Mouse (Mus musculus): ENCODE data around the gene Cmip.

Cmip gene

DNA sequence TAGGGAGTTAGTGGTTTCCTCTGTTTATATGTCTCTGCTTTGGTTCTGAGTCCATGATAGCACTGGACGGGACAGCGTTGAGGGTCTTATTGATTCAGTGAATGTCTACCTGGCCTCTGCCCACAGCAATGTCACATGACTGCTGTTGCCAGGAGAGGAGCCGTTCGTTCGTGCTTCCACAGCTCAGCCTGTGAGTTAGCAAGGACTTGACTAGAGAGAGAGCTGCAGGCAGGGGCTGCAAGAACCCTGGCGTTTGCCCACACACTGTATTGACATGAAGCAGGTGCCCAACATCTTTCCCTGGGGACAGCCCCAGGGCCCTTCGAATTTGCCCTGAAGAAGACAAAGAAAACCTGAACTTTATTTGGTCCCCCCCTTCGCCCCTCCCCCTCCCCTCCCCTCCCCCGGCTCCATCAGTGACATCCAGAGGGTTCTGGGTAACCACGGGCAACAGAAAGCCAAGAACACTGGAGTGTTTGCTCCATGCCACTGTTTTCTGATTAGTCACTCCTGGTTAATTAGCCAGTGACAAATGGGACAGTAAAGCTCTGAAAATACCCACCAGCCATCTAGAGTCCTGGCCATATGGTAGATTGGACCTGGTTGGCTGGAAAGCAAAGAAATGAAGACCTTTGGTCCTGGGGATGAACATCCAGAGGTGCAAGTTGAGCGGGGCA is 92.0 kb downstream of the Cmip start:
- no peak for ATAC-seq (ENCODE audit: low TSS enrichment)

DNA sequence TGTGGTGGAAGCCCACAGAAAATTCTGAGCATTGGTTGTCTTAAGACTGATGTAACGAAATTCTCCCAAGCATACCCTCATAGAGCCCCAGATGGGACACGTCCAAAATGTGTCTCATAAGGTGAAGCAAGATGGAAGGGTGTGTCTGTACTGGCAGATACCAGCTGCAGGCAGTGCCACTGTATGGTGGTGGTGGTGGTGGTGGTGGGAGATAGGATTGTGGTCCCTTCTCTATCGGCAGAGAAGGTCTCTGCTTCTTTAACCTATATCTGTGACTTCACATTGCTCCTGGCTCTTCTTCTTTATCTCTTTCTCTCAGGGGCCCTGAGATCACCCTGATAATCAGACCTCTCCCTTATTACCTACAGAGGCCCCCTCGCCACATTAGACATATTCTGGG is 92.7 kb downstream of the Cmip start:
- no peak for ATAC-seq (ENCODE audit: low TSS enrichment)

DNA sequence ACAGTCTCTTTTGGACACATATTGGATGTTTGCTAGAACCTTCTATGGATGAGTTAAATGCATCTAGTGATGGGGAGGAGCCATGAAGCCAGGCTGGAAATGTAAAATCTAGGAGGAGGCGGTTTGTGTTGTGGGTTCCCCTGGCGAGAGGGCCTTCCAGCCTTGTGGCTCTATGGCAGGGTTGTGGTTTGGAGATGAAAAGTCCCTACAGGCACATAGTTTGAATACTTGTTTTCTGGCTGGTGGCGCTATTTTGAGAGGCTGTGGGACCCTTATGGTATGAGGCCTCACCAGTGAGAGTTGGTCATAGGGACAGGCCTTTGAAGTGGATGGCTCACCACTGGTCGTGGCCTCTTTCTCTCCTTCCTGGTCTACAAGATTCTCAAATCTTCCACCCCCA is 95.2 kb downstream of the Cmip start:
- ATAC-seq (ENCODE audit: low TSS enrichment): no peak

DNA sequence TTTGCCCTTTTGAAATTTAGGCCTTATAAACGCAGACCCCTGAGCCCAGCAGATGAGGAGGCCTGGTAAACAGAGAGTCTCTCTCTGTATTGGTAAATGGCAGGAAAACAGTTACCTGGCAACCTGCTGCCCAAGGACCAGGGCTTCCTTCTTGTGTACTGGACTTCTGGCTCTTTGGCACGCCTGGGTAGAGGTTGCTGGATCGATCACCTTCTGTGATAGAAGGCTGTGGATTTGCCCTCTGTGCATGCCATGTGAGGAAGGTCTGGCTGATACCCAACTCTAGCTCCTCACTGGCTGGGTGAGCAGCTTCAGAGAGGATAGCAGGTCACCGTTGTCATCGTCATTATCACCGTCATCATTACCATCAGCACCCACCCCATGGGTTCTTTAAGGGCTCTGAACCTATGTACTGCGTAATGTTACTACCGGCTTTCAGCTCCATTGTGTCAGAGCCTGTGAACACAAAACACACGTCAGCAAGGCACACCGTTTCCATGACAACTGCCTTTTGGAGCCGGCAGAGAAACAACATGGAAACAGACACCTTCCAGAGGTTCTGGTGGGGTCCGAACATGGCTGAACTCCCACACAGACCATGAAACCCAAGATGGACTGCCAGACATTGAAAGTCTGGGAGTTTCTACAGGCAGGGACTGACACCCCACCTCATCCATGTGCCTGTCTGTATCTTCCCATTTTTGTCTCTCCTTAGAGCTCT is 98.4 kb downstream of the Cmip start:
- ATAC-seq (ENCODE audit: low TSS enrichment): peak; percentile 31

DNA sequence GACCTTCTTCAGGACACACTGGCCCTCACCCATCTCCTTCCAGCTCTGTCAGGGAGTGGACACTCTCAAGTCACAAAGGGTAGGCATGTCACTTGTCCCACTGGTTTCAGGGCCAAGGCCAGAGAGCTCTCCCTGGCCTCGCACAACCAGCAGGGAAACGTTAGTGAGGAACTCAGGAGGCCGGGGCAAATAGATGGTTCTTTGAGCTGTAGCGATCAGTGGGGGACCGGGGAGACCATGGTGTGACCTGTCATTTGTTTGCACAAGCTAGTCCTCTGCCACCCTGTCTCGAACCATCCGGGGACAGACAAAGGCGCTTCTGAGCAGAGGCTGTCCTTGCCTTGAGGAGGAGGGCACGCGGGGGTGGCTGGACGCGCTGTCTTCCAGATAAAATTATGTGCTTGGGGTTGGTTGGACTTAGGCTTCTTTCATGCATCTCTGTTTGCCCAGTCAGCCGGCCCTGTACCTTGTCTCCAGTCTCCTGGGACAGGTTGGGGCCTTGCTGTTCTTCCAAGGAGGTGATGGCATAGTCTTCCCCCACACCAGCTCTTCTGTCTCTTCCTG is 99.3 kb downstream of the Cmip start:
- ATAC-seq (ENCODE audit: low TSS enrichment): no peak

DNA sequence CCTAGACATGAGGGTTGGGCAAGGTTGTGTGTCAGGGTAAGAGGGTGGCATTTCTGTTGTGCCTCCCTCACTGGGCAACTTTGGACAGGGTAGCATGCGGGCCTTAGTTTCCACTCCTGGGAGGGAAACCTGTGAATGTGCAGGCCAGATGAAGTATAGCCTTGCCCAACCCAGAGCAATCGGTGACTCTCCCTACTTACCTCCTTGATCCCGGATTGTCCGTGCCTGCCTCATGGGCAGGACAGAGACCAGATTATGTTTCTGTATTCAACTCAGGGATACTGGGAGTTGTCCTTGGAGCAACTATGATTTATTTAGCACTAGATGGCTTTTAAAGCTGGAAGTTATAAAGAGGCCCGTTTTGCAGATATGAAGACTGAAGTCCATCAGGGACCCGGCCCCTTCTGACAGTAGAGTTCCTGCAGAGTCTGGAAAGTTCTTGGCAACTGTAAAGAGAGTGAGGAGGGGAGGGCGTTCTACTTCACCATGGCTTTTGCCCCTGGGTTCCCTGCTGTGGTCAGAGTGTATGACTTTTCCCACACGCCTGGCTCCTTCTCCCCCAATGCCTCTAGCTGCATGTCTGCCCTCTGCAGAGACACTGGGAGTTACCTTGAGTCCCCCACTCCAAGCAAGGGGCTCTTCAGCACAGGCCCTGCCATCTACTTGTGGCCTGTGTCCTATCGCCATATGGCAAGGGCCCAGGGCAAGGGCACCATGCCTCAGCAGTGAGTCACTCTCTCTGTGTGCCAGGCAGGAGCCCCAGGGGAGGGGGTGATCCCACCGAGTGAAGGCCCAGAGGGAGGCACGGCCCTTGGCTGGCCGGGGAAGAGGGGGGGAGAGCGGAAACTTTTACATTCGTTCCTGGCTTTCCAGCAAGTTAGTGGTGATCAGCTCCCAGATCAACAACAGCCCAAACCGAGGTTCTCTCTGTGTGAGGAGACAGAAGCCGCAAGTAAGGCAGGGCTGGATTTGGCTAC is 100.9 kb downstream of the Cmip start:
- ATAC-seq (ENCODE audit: low TSS enrichment): no peak

DNA sequence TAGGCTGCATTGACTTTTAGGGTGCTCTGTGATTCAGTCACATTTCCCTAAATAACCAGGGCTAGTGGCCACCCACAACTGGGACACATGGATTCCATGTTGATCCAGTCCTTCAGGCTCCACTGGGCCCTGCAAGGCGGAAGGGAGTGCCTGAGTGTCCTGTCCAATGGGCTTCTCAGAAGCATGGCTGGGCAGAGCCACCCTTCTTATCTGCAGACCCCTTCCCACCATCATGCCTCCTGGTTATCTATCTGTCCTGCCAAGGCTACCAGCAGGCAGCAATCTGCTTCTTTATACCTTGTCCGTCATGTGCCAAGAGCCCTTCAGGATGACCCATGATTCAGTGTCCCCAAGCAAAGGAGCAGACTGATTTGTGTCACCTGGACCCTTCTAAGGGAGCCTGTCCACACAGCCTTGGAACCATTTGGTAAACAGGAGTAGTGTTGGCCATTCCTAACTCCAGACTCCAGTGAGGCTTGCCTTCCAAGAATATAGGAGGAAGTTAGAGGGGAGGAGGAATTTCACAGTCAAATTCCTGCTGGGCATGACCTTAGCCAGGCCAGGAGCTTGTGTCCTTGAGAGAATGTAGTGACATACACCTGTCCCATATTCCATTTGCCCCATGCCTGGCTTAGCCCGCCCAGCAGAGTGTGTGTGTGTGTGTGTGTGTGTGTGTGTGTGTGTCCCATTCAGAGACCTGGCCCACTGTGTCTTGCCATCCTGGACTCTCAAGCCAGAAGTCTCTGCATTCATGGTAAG is 103.5 kb downstream of the Cmip start:
- ATAC-seq (ENCODE audit: low TSS enrichment): no peak

DNA sequence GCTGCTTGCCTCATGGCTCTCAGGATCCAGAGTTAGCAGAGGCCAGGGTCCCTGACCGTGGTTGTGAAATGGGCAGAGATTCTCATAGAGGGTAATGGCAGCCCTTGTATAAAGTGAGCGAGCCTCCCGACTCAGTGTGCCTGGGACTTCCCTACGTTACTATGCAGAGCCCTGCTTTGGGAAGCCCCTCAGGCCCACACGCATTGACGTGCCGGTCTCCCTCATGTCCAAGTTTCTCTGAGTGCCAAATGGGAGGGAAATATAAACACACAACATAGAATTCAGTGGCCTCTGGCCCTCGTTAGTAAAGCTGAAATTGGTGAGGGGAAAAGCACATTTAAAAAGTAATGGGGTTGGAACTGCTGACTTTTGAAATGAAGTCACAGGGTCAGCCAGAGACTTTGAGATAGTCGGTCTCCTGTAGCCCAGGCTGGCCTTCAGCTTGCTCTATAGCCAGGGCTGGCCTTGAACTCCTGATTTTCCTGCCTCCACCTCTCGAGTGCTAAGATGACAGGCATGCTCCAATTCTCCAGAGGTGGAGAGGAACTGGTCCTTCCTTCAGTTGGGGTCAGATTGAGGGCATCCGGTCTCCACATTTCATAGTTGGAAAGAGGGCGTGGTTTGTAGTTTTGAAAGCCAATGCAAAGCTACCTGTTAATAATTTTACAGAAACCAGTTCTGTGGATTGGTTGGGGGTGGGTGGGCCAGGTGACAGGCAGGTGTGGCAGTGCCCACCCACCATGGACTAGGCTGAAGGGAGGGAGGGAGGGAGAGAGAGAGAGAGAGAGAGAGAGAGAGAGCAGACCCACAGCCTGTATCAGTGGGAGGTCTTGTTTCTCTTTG is 105.0 kb downstream of the Cmip start:
- ATAC-seq (ENCODE audit: low TSS enrichment): no peak

DNA sequence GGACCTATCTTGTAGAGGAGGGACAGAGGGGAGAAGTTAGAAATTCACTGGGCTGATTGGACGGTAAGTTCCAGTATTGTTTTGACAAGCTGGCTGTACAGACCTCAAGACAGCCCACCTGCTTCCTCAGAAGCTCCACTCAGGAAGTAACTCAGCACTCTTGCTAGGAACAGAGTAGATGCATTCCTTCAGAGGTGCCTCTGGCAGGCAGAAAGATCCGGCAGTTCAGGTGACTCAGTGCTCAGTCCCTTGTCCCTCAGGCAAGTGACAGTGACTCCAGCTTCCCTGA is 105.5 kb downstream of the Cmip start:
- ATAC-seq (ENCODE audit: low TSS enrichment): no peak

DNA sequence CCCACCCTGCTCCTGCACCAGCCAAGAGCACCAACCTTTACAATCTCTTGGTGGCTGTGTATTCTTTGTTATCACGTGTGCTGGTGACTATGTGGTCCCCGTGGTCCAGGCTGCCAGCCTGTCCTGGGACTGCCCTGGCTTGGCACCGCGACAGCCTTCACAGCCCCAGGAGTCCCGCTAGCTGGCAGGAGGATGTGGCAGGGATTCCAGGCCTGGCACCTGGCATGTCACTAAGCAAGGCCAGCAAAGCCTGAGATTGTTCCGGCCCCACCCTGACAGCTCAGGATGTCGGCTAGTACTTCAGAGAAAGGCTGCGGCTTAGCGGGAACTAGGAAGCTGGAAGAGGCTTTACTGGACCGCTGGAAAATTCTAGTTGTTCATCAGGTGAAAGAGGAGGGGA is 106.4 kb downstream of the Cmip start:
- no peak for ATAC-seq (ENCODE audit: low TSS enrichment)

DNA sequence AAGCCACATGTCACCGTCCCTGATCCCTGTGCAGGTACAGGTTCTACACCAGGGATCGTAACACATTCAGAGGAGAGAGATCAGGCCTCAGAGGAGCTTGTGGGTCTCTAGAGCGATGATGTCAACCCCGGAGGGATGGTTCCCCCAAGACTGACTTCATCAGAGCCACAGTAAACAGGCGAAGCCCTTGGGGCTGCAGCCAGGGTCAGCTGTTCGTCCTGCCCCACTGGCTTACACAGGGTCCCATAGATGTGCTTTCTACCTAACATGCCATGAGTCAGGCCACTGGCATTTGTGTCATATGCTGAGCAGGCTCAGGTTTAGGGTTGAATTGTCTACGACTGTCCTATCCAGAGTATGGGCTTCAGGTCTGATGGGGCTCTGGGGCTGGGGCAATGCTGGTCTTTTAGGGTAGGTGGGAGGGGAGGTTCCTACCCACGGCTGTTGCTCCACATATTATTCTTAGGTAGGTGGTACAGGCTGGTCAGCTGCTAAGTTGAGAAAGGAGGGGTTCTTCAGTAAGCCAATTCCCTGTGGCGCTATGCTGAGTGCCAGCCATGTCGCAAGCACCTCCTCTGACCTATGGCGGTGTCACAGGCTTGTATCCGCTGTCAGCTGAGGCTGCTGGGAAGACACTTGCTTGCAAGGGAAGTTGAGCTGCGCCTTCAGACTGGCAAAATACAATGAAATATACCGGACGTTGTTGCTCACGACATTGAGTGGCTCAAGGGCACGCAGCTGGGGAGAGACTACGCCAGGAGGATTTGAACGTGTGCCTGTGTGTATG is 107.7 kb downstream of the Cmip start:
- no peak for ATAC-seq (ENCODE audit: low TSS enrichment)

DNA sequence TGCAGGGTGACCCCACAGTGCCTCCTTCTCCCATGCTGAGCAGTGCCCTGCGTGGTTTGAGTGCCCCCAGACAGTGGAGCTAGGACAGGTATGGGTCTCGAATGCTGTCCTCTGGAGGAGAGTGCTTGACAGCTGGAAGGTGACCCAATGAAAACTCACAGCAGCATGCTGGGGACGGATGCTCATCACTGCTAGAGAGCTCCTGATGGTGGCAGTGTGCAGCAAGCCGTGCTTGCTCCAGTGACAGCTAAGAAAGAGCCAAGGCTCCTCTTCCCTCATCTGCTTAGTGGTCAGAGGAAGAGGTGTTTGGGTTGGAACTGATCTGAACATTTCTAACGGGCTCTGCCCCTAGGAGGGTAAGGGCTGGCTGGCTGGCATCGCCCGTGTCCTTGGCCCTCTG is 109.6 kb downstream of the Cmip start:
- ATAC-seq (ENCODE audit: low TSS enrichment): peak; percentile 82

DNA sequence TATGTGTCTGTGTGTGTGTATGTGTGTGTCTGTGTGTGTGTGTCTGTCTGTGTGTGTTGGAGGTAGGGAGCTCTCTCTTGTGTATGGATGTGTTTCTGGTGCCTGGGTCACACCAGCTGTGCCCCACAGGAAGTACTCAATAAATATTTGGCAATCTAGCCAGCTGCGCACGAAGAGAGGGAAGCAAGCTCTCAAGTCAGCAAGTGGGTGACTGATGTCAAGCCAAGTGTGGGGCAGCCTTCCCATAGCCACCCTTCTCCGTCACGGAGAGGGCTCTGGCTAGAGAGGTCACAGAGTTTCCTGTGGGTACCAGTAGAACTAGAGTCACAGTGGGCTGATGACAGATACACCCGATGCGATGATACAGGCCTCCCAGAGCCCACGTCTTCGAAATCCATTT is 110.6 kb downstream of the Cmip start:
- no peak for ATAC-seq (ENCODE audit: low TSS enrichment)

DNA sequence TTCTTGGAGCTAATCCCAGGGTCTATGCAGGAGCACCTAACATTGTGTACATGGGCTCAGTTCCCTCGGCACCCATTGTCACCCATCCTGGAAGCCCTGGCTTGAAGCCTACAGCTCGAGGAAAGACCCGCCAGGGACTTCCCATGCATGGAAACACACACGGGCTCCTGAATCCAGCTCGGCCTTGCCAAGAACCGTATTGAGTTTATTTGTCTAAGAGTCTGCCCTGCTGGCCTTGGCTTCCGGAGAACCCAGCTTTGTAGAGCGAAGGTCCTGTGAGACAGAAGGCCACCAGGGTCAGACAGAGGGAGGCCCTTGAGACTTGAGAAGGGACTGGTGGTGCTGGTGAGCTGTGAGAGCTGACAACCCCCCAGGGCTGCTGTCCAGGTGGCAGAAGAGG is 111.9 kb downstream of the Cmip start:
- ATAC-seq (ENCODE audit: low TSS enrichment): no peak

DNA sequence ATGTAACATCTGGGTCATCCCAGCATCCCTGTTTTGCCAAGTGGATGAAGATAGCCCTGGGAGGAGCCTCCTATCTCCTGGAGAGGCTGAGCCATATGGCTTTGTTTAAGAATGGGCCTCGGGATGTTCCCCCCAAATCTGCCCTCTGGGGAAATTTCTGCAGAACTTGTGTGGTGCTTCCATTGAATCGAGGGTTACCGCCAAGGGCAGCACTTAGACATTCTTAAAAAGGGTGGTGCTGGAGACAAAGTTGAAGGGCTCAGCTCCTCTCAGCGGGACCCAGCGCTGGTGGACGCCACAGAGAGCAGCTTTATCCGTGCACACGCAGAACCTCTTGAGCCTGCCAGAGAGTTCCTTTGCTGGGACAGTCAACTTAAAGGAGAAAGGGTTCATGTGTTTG is 113.1 kb downstream of the Cmip start:
- ATAC-seq (ENCODE audit: low TSS enrichment): no peak

DNA sequence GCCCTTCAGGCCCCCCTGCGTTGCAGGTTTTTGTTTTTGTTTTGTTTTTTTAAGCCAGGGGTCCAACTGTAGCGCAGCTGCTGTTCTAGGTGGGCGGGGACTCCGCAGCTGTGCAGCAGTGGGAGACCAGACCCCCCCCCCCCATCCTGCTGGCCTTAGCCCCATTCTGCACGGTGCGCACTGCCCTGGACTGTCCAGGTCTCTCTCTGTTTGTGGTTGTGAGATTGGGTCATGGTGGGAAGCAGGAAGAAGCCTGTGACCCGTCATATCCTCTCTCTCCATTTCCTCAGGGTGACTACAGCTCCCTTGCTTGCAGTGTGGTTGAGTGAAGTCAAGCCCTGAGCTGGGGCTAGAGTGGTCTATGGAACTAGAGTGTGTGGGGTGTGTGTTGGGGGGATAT is 114.3 kb downstream of the Cmip start:
- ATAC-seq (ENCODE audit: low TSS enrichment): no peak

DNA sequence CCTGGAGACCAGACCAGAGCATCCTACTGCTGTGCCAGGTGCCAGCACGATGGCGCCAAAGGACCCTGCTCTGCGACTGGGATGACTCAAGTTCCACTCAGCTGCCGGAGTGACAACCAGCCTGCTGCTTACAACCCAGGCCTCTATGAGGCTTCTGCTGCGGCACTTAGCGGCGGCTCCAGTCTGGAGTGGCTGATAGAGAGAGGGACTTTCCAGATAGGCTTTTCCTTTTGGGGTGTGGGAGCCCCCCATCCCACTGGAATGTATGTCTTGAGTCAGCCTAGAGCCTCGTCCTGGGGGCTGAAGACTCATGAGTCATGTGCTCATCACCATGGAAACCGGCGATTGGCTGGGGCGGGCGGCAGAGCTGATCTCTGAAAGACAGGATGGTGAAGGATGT is 115.2 kb downstream of the Cmip start:
- peak; percentile 63 for ATAC-seq (ENCODE audit: low TSS enrichment)

DNA sequence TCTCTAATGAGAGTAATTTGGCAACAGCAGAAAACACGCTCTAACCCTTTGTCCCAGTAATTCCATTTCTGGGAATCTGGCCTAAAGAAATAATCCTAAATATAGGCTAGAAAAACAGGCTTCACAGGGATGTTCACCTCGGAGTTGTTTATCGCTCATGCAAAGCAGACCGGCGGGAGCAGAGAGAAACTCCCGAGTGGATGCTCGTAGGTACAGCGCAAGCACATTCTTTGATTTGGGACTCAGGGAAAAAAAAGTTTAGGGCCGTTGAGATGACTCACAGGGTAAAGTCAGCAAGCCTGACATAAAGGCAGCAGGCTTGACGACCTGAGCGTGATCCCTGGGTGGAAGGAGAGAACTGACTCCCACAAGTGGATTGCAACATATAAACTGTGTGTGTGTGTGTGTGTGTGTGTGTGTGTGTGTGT is 116.2 kb downstream of the Cmip start:
- no peak for ATAC-seq (ENCODE audit: low TSS enrichment)

DNA sequence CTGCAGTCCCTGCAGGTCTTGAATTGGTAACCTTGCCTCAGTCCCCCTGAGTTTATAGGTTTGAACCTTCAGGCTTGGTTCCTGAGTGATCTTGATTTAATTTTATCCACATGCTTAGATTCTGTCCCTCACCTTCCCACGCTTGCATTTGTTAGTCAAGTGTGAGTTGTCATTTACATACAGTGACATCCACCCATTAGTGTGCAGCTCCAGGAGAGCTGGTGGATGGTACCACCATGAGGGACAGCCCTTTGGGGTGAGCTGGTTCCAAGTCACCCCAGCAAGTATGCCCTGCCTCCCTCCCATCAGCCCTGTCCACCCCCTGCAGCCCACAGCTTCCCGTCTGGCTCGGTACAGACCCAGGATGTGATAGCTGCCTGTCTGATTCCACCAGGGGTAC is 117.2 kb downstream of the Cmip start:
- ATAC-seq (ENCODE audit: low TSS enrichment): peak; percentile 50

DNA sequence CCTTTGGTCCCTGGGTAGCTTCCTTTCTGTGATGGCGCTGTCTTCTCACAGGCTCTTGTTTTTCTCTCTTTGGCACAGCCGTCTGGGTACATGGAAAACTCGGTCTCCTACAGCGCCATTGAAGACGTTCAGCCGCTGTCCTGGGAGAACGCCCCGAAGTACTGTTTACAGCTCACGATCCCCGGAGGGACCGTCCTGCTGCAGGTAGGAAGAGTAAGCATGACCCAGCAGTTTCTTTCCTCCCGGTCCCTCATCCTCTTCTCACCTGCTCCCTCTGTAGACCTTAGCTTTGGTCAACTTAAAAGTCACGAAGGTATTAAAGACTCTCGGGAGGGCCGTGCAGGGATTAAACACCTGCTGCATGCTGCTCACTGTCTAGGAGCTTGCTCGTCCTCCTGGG is 120.1 kb downstream of the Cmip start:
- no peak for ATAC-seq (ENCODE audit: low TSS enrichment)

Data from frontal cortex, adult (tissue).